Mouse (Mus musculus) lung, adult 2 months (tissue): ENCODE data around the gene Sf3b5. TPM values are rescaled to one million over a fixed set of nuclear protein-coding genes. Genes with fewer than 3 reads are reported as not detected.
A peak's percentile ranks its signal among the peaks of the same experiment; 100 is the strongest.

Source experiments
- DNase-seq: peaks from one replicate; pipeline ENCODE4 v3.0.0; 2022
- H3K4me1 ChIP-seq: fragments of 200-500 bp; 2 replicates; pipeline ENCODE4 v1.6.1; 2011; ENCODE audit warnings: low read length; ENCODE audit not compliant: control insufficient read depth, insufficient read depth
- H3K4me3 ChIP-seq: fragments of 200-500 bp; replicated peaks from 2 replicates; pipeline ENCODE3; 2011; ENCODE audit warnings: low read depth, mild to moderate bottlenecking, control low read depth, low read length; ENCODE audit errors: extremely low read depth
- CTCF ChIP-seq: fragments of 200-500 bp; IDR thresholded peaks from 2 replicates; pipeline ENCODE4 v1.5.1; 2011; ENCODE audit warnings: mild to moderate bottlenecking, low read length, control low read depth; ENCODE audit not compliant: insufficient read depth
- POLR2A ChIP-seq: fragments of 200-500 bp; IDR thresholded peaks from 2 replicates; pipeline ENCODE4 v1.6.1; 2011; ENCODE audit warnings: low read depth, mild to moderate bottlenecking, control low read depth, low read length, borderline replicate concordance; ENCODE audit errors: extremely low read depth
- WGBS: fragments of 180-500 bp; shearing (Covaris S2); methylation state at CpG from one replicate; pipeline ENCODE4 v1.1.7; 2018; 5-methylcytosine and 5-hydroxymethylcytosine counted together
- polyA plus RNA-seq: library from polyadenylated mRNA; depleted of rRNA; stranded (reverse); fragments of >200 nt; gene quantifications from 2 replicates; pipeline ENCODE4 v1.2.3, GENCODE M21; 2012; rRNA removed

Sf3b5 gene
- 29.1 and 41.2 TPM in 2 replicates for polyA plus RNA-seq

GRCm38 (mm10) chr10:13005043-13005442 lies at the start of gene Sf3b5:
Gene Sf3b5 (plus strand): TSS chr10:13005343.
- Histone ChIP-seq H3K4me3 (no peak within 1 kb of the TSS), H3K4me1 (no peaks in the 10 kb centered on the region; the same call in 1 of the 2 replicates)
- no peak for TF ChIP-seq CTCF
- no peak for TF ChIP-seq POLR2A
- no peak for DNase-seq
- WGBS = 84% methylated on average over 3 of the region's 3 CpGs

- H3K4me1 ChIP-seq = no peaks in the 10 kb centered on the region
- DNase-seq = no peak
- no peak overlapping the region for H3K4me3 ChIP-seq
- 17% methylated on average over 1 of the region's 1 CpGs for WGBS
- TF ChIP-seq CTCF (no peak), POLR2A (no peak)
These were observed 49.3 kb upstream of the Sf3b5 start for GRCm38 (mm10) chr10:12955831-12956230.

GRCm38 (mm10) chr10:12957271-12957670 lies 47.9 kb upstream of the Sf3b5 start:
- TF ChIP-seq CTCF = no peak
- no peak for TF ChIP-seq POLR2A
- DNase-seq = no peak
- H3K4me1 ChIP-seq = no peaks in the 10 kb centered on the region
- H3K4me3 ChIP-seq = no peak overlapping the region
- WGBS = 73% methylated on average over 4 of the region's 4 CpGs

- no peak for DNase-seq
- WGBS = 82% methylated on average over 8 of the region's 8 CpGs
- H3K4me3 ChIP-seq = no peak overlapping the region
- TF ChIP-seq CTCF (no peak), POLR2A (no peak)
- no peaks in the 10 kb centered on the region for H3K4me1 ChIP-seq
These were observed 43.6 kb upstream of the Sf3b5 start for GRCm38 (mm10) chr10:12961546-12961945.

GRCm38 (mm10) chr10:12962238-12962637 lies 42.9 kb upstream of the Sf3b5 start:
- H3K4me3 ChIP-seq = no peak overlapping the region
- no peak for TF ChIP-seq CTCF
- no peak for TF ChIP-seq POLR2A
- DNase-seq = no peak
- H3K4me1 ChIP-seq = no peaks in the 10 kb centered on the region

- Histone ChIP-seq H3K4me1 (no peaks in the 10 kb centered on the region), H3K4me3 (peak overlapping the region; percentile 95)
- TF ChIP-seq POLR2A (no peak), CTCF (no peak)
- DNase-seq = no peak
- WGBS = 4% methylated on average over 29 of the region's 29 CpGs
These were observed 41.6 kb upstream of the Sf3b5 start for GRCm38 (mm10) chr10:12963362-12964147.

- TF ChIP-seq CTCF = no peak
- TF ChIP-seq POLR2A = no peak
- 4% methylated on average over 54 of the region's 56 CpGs for WGBS
- DNase-seq = peak; percentile 57
- Histone ChIP-seq H3K4me3 (peak within 1 kb of the TSS; percentile 95), H3K4me1 (no peaks in the 10 kb centered on the region)
These were observed 40.7 kb upstream of the Sf3b5 start, which contains the start of gene Stx11 for GRCm38 (mm10) chr10:12964151-12965075. Gene Stx11 (minus strand): TSS chr10:12964298.

- TF ChIP-seq CTCF = no peak
- no peak for TF ChIP-seq POLR2A
- Histone ChIP-seq H3K4me3 (no peak overlapping the region), H3K4me1 (no peaks in the 10 kb centered on the region)
- DNase-seq = no peak
- 66% methylated on average over 5 of the region's 5 CpGs for WGBS
These were observed 39.4 kb upstream of the Sf3b5 start for GRCm38 (mm10) chr10:12965669-12966180.

- 87% methylated on average over 6 of the region's 6 CpGs for WGBS
- no peak overlapping the region for H3K4me3 ChIP-seq
- H3K4me1 ChIP-seq = no peaks in the 10 kb centered on the region
- TF ChIP-seq CTCF = no peak
- TF ChIP-seq POLR2A = no peak
- DNase-seq = no peak
These were observed 30.6 kb upstream of the Sf3b5 start for GRCm38 (mm10) chr10:12974572-12974971.

- DNase-seq = no peak
- WGBS = 82% methylated on average over 3 of the region's 3 CpGs
- TF ChIP-seq POLR2A (no peak), CTCF (no peak)
- no peak overlapping the region for H3K4me3 ChIP-seq
- no peaks in the 10 kb centered on the region for H3K4me1 ChIP-seq
These were observed 29.7 kb upstream of the Sf3b5 start for GRCm38 (mm10) chr10:12975461-12975860.
